Mouse (Mus musculus): ENCODE results near the gene Mtmr12.
"Not testable (repeated sequence)": the region's sequence is repeated elsewhere in the genome, so short reads cannot be mapped to it uniquely, and the experiment has no call there.

DNA sequence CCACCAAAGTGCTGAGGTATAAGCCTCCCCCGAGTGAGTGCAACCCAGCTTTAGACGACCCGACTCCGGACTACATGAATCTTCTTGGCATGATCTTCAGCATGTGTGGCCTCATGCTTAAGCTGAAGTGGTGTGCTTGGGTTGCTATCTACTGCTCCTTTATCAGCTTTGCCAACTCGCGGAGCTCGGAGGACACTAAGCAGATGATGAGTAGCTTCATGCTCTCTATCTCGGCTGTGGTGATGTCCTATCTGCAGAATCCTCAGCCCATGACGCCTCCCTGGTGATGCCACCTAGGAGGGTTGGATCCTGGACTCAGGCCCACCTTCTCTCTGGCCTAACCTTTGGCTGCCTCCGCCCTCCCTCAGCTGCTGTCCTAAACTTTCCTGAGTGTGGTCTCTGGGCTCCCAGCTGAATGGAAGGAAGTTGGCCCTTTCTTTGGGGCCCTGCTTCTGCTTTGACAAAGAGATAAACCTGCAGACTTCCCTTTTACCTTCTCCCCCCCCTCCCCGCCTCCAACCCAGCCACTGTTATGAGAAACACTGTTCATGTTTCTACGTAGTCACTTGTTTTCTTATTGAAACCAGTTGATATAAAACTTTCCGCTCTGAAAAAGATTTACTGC is 23.5 kb upstream of the Mtmr12 start:
- not testable (repeated sequence) for TF ChIP-seq CTCF (IDR thresholded peaks at IDR 0.05; ENCODE audit: low read depth, low read length); POLR2A (IDR thresholded peaks at IDR 0.05; ENCODE audit: extremely low read depth, insufficient read depth, low read length)

All from liver, adult 2 months (tissue).